16 mouse cellular contexts compared by ENCODE assay signal in the genomic region with DNA sequence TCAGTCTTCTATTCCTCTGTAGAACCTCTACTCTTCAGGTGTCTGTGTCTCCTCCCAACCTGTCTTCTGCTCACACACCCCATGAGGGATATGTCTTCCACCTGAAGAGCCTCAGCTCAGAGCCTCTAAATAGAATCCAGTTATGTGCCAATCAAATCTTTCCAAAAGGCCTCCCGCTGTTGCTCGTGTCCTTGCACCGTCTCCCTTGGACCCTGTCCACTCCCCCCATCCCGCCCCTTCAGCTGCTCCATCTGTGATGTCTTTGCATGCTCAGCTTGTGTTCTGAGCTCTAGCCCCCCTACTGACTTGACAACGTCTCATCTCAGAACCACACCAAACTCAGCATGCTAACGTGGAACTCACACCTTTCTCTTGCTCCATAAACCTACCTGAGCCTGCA. TPM values are rescaled to one million over a fixed set of nuclear protein-coding genes. Genes with fewer than 3 reads are reported as not detected.
A peak's percentile ranks its signal among the peaks of the same experiment; 100 is the strongest.
DNase-seq lines count a peak whose midpoint lies in the region; ATAC-seq and TF ChIP-seq lines count a peak whose summit lies in the region.
"Had no signal": no experiment of that assay in that cellular context is flagged by ENCODE, and none has a peak within 500 bp of the region (broad histone marks: within the 10 kb centered on the region; RNA-seq: fewer than 3 reads in every experiment).

No protein-coding gene starts in this region.

- H3K27ac ChIP-seq in MEL (ENCODE audit: control insufficient read depth, low read depth, low read length), result peak overlapping the region; percentile 95
- peak overlapping the region; percentile 98 for H3K27ac ChIP-seq in liver, embryonic 15.5 days (replicated peaks)
- H3K27ac ChIP-seq in forebrain, embryonic 15.5 days (replicated peaks), result no peak overlapping the region
- H3K27ac ChIP-seq in limb, embryonic 10.5 days, result no peak overlapping the region
- H3K27ac ChIP-seq in heart, adult 2 months, result no peak overlapping the region
- H3K27ac ChIP-seq: forebrain, embryonic 13.5 days; neural tube, embryonic 13.5 days had no signal

- peak; percentile 65 for DNase-seq in MEL (ENCODE audit: low read depth, low spot score)
- peak; percentile 68 for DNase-seq in cerebellum, adult 11 months
- peak; percentile 86 to 87 for DNase-seq in cerebellum, postnatal 14 days
- DNase-seq in limb, embryonic 10.5 days (ENCODE audit: low spot score), result no peak
- DNase-seq in heart, adult 2 months, result no peak
- DNase-seq: adrenal gland, postnatal 10 days; gastrocnemius, postnatal 25 days; kidney, adult 11 months; kidney, postnatal 14 days; lung, adult 18-20 months had no signal

- peaks cover 27% of the 10 kb centered on the region for H3K79me2 ChIP-seq in MEL (ENCODE audit: control insufficient read depth, insufficient read depth, low read length, poor library complexity)
- no peaks in the 10 kb centered on the region for H3K79me2 ChIP-seq in heart, adult 2 months (replicated peaks; ENCODE audit: control insufficient read depth, insufficient read depth, low read length)

- 0 out of 4 replicates have a peak, but pooled peaks of 1 of the 2 experiments have one; percentile 20 for TF ChIP-seq EP300 in MEL (IDR thresholded peaks at IDR 0.05; ENCODE audit: low read depth in 1 of 2, low read length in 2 of 2)
- TF ChIP-seq EP300 in heart, adult 2 months (IDR thresholded peaks at IDR 0.05; ENCODE audit: insufficient read depth, low read depth, low read length), result no peak

- intact Hi-C loops in heart, adult 2 months (cut with DNase I), result loop anchor here (5.0 kb wide), 1 partner anchor 96 kb away; no protein-coding TSS in a partner anchor

- no peaks in the 10 kb centered on the region for H3K27me3 ChIP-seq in MEL (ENCODE audit: control insufficient read depth in 1 of 2, insufficient read depth in 2 of 2, low read length in 2 of 2)
- H3K27me3 ChIP-seq in liver, embryonic 15.5 days, result no peaks in the 10 kb centered on the region
- H3K27me3 ChIP-seq in forebrain, embryonic 15.5 days, result no peaks in the 10 kb centered on the region
- no peaks in the 10 kb centered on the region for H3K27me3 ChIP-seq in limb, embryonic 10.5 days (ENCODE audit: low read depth, poor library complexity, severe bottlenecking)
- no peaks in the 10 kb centered on the region for H3K27me3 ChIP-seq in heart, adult 2 months (ENCODE audit: control insufficient read depth, insufficient read depth, low read length)
- H3K27me3 ChIP-seq: forebrain, embryonic 13.5 days; heart, embryonic 12.5 days; neural tube, embryonic 13.5 days had no signal

- H3K4me2 ChIP-seq in liver, embryonic 15.5 days, result peak overlapping the region; percentile 73
- no peak overlapping the region for H3K4me2 ChIP-seq in forebrain, embryonic 15.5 days (replicated peaks)
- H3K4me2 ChIP-seq: forebrain, embryonic 13.5 days; heart, embryonic 12.5 days; neural tube, embryonic 13.5 days had no signal

- peak overlapping the region; percentile 60 for H3K9ac ChIP-seq in MEL (ENCODE audit: control insufficient read depth, low read depth, low read length, poor library complexity, severe bottlenecking)
- no peak overlapping the region for H3K9ac ChIP-seq in liver, embryonic 15.5 days
- no peak overlapping the region for H3K9ac ChIP-seq in forebrain, embryonic 15.5 days (replicated peaks)
- H3K9ac ChIP-seq in heart, adult 2 months (ENCODE audit: low read depth, low read length), result no peak overlapping the region
- H3K9ac ChIP-seq: forebrain, embryonic 13.5 days; heart, embryonic 12.5 days; neural tube, embryonic 13.5 days had no signal

- no peak for ATAC-seq in liver, embryonic 15.5 days (ENCODE audit: insufficient read depth)
- no peak for ATAC-seq in forebrain, embryonic 15.5 days (replicated peaks)
- ATAC-seq: forebrain, embryonic 13.5 days; hindbrain, embryonic 16.5 days had no signal

- H3K36me3 ChIP-seq in MEL (ENCODE audit: control insufficient read depth in 1 of 2, insufficient read depth in 2 of 2, low read length in 2 of 2), result peaks cover 0 to 38% of the 10 kb centered on the region in 2 experiments; a peak in 2 of 4 replicates
- H3K36me3 ChIP-seq in liver, embryonic 15.5 days (replicated peaks), result peaks cover 5% of the 10 kb centered on the region; the same call in 1 of the 2 replicates
- H3K36me3 ChIP-seq in forebrain, embryonic 15.5 days, result no peaks in the 10 kb centered on the region
- H3K36me3 ChIP-seq in limb, embryonic 10.5 days, result peaks cover 6% of the 10 kb centered on the region
- H3K36me3 ChIP-seq in heart, adult 2 months (ENCODE audit: control insufficient read depth, insufficient read depth, low read length), result no peaks in the 10 kb centered on the region

- no peak for TF ChIP-seq RAD21 in MEL (IDR thresholded peaks at IDR 0.05; ENCODE audit: low read depth, low read length)

- H3K9me3 ChIP-seq in MEL (replicated peaks; ENCODE audit: insufficient read depth, low read length), result no peaks in the 10 kb centered on the region
- no peaks in the 10 kb centered on the region for H3K9me3 ChIP-seq in liver, embryonic 15.5 days (replicated peaks)
- no peaks in the 10 kb centered on the region for H3K9me3 ChIP-seq in forebrain, embryonic 15.5 days
- no peaks in the 10 kb centered on the region for H3K9me3 ChIP-seq in limb, embryonic 10.5 days (replicated peaks)
- H3K9me3 ChIP-seq: forebrain, embryonic 13.5 days; neural tube, embryonic 13.5 days had no signal

- H3K4me1 ChIP-seq in MEL (ENCODE audit: control insufficient read depth in 1 of 2, insufficient read depth in 2 of 2, low read length in 2 of 2), result peaks cover 20 to 41% of the 10 kb centered on the region in 2 experiments
- peaks cover 80% of the 10 kb centered on the region for H3K4me1 ChIP-seq in liver, embryonic 15.5 days (replicated peaks)
- peaks cover 16% of the 10 kb centered on the region for H3K4me1 ChIP-seq in forebrain, embryonic 15.5 days
- peaks cover 18% of the 10 kb centered on the region for H3K4me1 ChIP-seq in limb, embryonic 10.5 days
- peaks cover 8% of the 10 kb centered on the region for H3K4me1 ChIP-seq in heart, adult 2 months (ENCODE audit: control insufficient read depth, insufficient read depth, low read length)

- WGBS in liver, embryonic 15.5 days (ENCODE audit: insufficient replicate concordance), result 44% methylated on average over 6 of the region's 6 CpGs
- WGBS in forebrain, embryonic 15.5 days, result 78% methylated on average over 6 of the region's 6 CpGs
- WGBS in limb, embryonic 10.5 days, result 86% methylated on average over 6 of the region's 6 CpGs
- WGBS in heart, adult 2 months, result 70% methylated on average over 6 of the region's 6 CpGs

- TF ChIP-seq POLR2A in MEL (IDR thresholded peaks at IDR 0.05; ENCODE audit: control insufficient read depth in 1 of 2, insufficient read depth in 1 of 2, low read depth in 1 of 2, low read length in 2 of 2, poor library complexity in 1 of 2), result no peak
- no peak for TF ChIP-seq POLR2A in heart, adult 2 months (IDR thresholded peaks at IDR 0.05; ENCODE audit: insufficient read depth, low read depth, low read length)

- peak overlapping the region; percentile 19 to 24; a peak in 3 of 4 replicates for H3K4me3 ChIP-seq in MEL (ENCODE audit: control insufficient read depth in 1 of 2, insufficient read depth in 1 of 2, low read depth in 2 of 2, low read length in 2 of 2)
- H3K4me3 ChIP-seq in liver, embryonic 15.5 days (replicated peaks), result no peak overlapping the region
- no peak overlapping the region for H3K4me3 ChIP-seq in forebrain, embryonic 15.5 days
- H3K4me3 ChIP-seq in limb, embryonic 10.5 days, result no peak overlapping the region
- no peak overlapping the region for H3K4me3 ChIP-seq in heart, adult 2 months
- H3K4me3 ChIP-seq: forebrain, embryonic 13.5 days; heart, embryonic 12.5 days; neural tube, embryonic 13.5 days had no signal

- TF ChIP-seq CTCF in MEL (IDR thresholded peaks at IDR 0.05 in 2 of 3, conservative IDR thresholded peaks at IDR 0.05 in 1 of 3; ENCODE audit: control insufficient read depth in 1 of 3, insufficient read depth in 1 of 3, low read depth in 2 of 3, low read length in 3 of 3, poor library complexity in 1 of 3, severe bottlenecking in 1 of 3), result no peak
- TF ChIP-seq CTCF in heart, adult 2 months (IDR thresholded peaks at IDR 0.05), result no peak

RNA-seq across cellular contexts. Expression of gene Tab1, which starts 1.5 kb away (rescaled TPM):
- 18.2 and 23.3 TPM in 2 replicates for total RNA-seq in MEL (2012; rRNA removed)
- 10 to 100 TPM in 1 of 2 experiments, not detected in 1; 31.1 TPM for polyA plus RNA-seq in MEL (2012; ENCODE audit: insufficient read depth in 1 of 2, insufficient read length in 2 of 2, low read depth in 1 of 2, low replicate concordance in 2 of 2, missing spikeins in 1 of 2)
- 11.0 and 12.7 TPM in 2 replicates for polyA plus RNA-seq in liver, embryonic 15.5 days (2015; fragmentation: Nextera tagmentation; extraction: Ambion mirVana)
- 41.1 and 45.0 TPM in 2 replicates for polyA plus RNA-seq in forebrain, embryonic 15.5 days (2015; fragmentation: Nextera tagmentation; extraction: Ambion mirVana)
- 41.8 and 52.4 TPM in 2 replicates for polyA plus RNA-seq in limb, embryonic 10.5 days (2016; fragmentation: Nextera tagmentation; extraction: Ambion mirVana)
- total RNA-seq in heart, adult 2 months (2021), result 10 to 100 TPM; 17.8 to 24.5 TPM
- 24.1 and 29.3 TPM in 2 replicates for polyA plus RNA-seq in heart, adult 2 months (2012; rRNA removed)

RNA-seq across cellular contexts. Expression of gene Rpl3, which starts 39.8 kb away (rescaled TPM):
- 1,686 and 1,722 TPM in 2 replicates for total RNA-seq in MEL (2012; rRNA removed)
- polyA plus RNA-seq in MEL (2012; ENCODE audit: insufficient read depth in 1 of 2, insufficient read length in 2 of 2, low read depth in 1 of 2, low replicate concordance in 2 of 2, missing spikeins in 1 of 2), result 1,000 to 10,000 TPM in 1 of 2 experiments, 100 to 1,000 TPM in 1; 543 to 1,096 TPM
- polyA plus RNA-seq in liver, embryonic 15.5 days (2015; fragmentation: Nextera tagmentation; extraction: Ambion mirVana), result 539 and 552 TPM in 2 replicates
- 641 and 670 TPM in 2 replicates for polyA plus RNA-seq in forebrain, embryonic 15.5 days (2015; fragmentation: Nextera tagmentation; extraction: Ambion mirVana)
- 1,077 and 1,189 TPM in 2 replicates for polyA plus RNA-seq in limb, embryonic 10.5 days (2016; fragmentation: Nextera tagmentation; extraction: Ambion mirVana)
- total RNA-seq in heart, adult 2 months (2021), result 100 to 1,000 TPM; 137 to 150 TPM
- polyA plus RNA-seq in heart, adult 2 months (2012; rRNA removed), result 201 and 230 TPM in 2 replicates

RNA-seq across cellular contexts. Expression of gene Syngr1, which starts 40.3 kb away (rescaled TPM):
- 93.7 and 105 TPM in 2 replicates for total RNA-seq in MEL (2012; rRNA removed)
- polyA plus RNA-seq in MEL (2012; ENCODE audit: insufficient read depth in 1 of 2, insufficient read length in 2 of 2, low read depth in 1 of 2, low replicate concordance in 2 of 2, missing spikeins in 1 of 2), result 100 to 1,000 TPM in 1 of 2 experiments, not detected in 1; 115 TPM
- 12.7 and 13.0 TPM in 2 replicates for polyA plus RNA-seq in liver, embryonic 15.5 days (2015; fragmentation: Nextera tagmentation; extraction: Ambion mirVana)
- 40.1 and 44.5 TPM in 2 replicates for polyA plus RNA-seq in forebrain, embryonic 15.5 days (2015; fragmentation: Nextera tagmentation; extraction: Ambion mirVana)
- 1.4 and 3.2 TPM in 2 replicates for polyA plus RNA-seq in limb, embryonic 10.5 days (2016; fragmentation: Nextera tagmentation; extraction: Ambion mirVana)
- total RNA-seq in heart, adult 2 months (2021), result 10 to 100 TPM; 69.6 to 95.0 TPM
- 247 and 250 TPM in 2 replicates for polyA plus RNA-seq in heart, adult 2 months (2012; rRNA removed)

RNA-seq across cellular contexts. Expression of gene Mgat3, which starts 42.1 kb away (rescaled TPM):
- total RNA-seq in MEL (2012; rRNA removed), result not detected in 2 replicates
- not detected for polyA plus RNA-seq in MEL (2012; ENCODE audit: insufficient read depth in 1 of 2, insufficient read length in 2 of 2, low read depth in 1 of 2, low replicate concordance in 2 of 2, missing spikeins in 1 of 2)
- 0.54 and 0.55 TPM in 2 replicates for polyA plus RNA-seq in liver, embryonic 15.5 days (2015; fragmentation: Nextera tagmentation; extraction: Ambion mirVana)
- 10.3 and 10.7 TPM in 2 replicates for polyA plus RNA-seq in forebrain, embryonic 15.5 days (2015; fragmentation: Nextera tagmentation; extraction: Ambion mirVana)
- polyA plus RNA-seq in limb, embryonic 10.5 days (2016; fragmentation: Nextera tagmentation; extraction: Ambion mirVana), result 4.0 and 5.3 TPM in 2 replicates
- 1 to 10 TPM; 2.3 to 3.5 TPM for total RNA-seq in heart, adult 2 months (2021)
- polyA plus RNA-seq in heart, adult 2 months (2012; rRNA removed), result 4.9 and 5.5 TPM in 2 replicates

Comparison
In these comparisons a context has a peak if more than half of its experiments do, and no peak if none do; other contexts are left out.
1. DNase-seq: peak in MEL (single experiment), cerebellum, adult 11 months (single experiment) and cerebellum, postnatal 14 days (2 of 2); none in limb, embryonic 10.5 days (single experiment) and heart, adult 2 months (0 of 2).
2. H3K27ac ChIP-seq: peak in MEL (single experiment) and liver, embryonic 15.5 days (single experiment); none in forebrain, embryonic 15.5 days (single experiment), limb, embryonic 10.5 days (single experiment) and heart, adult 2 months (single experiment).
3. H3K4me3 ChIP-seq: peak in MEL (2 of 2); none in liver, embryonic 15.5 days (single experiment), forebrain, embryonic 15.5 days (single experiment), limb, embryonic 10.5 days (single experiment) and heart, adult 2 months (single experiment).